Mouse (Mus musculus): ENCODE data around the gene Gm21915. TPM values are rescaled to one million over a fixed set of nuclear protein-coding genes. Genes with fewer than 3 reads are reported as not detected.

Gm21915 gene
- polyA plus RNA-seq, 1 experiment: not detected

GRCm38 (mm10) chr9:40694284-40694683 lies 23.9 kb downstream of the Gm21915 start:
- no peak overlapping the region for H3K4me3 ChIP-seq (ENCODE audit: extremely low read depth, insufficient read depth, insufficient read length)
- 90% methylated on average over 12 of the region's 12 CpGs for WGBS
- no peak overlapping the region for H3K27ac ChIP-seq (ENCODE audit: insufficient read depth, low read length)
- no peaks in the 10 kb centered on the region for H3K4me1 ChIP-seq (ENCODE audit: control insufficient read depth, insufficient read depth, insufficient read length)
- no peak for TF ChIP-seq POLR2A (IDR thresholded peaks at IDR 0.05; ENCODE audit: low read depth, low read length)
- no peak for TF ChIP-seq CTCF (IDR thresholded peaks at IDR 0.05; ENCODE audit: extremely low read depth, insufficient read depth, insufficient read length, insufficient replicate concordance)
- 0 out of 2 replicates have a peak, but pooled peaks cover 1% of the 10 kb centered on the region for H3K27me3 ChIP-seq (ENCODE audit: control insufficient read depth, insufficient read depth, low read length)
- H3K36me3 ChIP-seq (ENCODE audit: control insufficient read depth, insufficient read depth, low read length): no peaks in the 10 kb centered on the region
- no peak for DNase-seq (ENCODE audit: low read depth in 1 of 2, low spot score in 2 of 2)

GRCm38 (mm10) chr9:40696086-40696485 lies 25.7 kb downstream of the Gm21915 start:
- Histone ChIP-seq H3K27me3 (ENCODE audit: control insufficient read depth, insufficient read depth, low read length) (no peaks in the 10 kb centered on the region), H3K27ac (ENCODE audit: insufficient read depth, low read length) (no peak overlapping the region), H3K4me3 (ENCODE audit: extremely low read depth, insufficient read depth, insufficient read length) (no peak overlapping the region), H3K4me1 (ENCODE audit: control insufficient read depth, insufficient read depth, insufficient read length) (no peaks in the 10 kb centered on the region), H3K36me3 (ENCODE audit: control insufficient read depth, insufficient read depth, low read length) (no peaks in the 10 kb centered on the region)
- DNase-seq (ENCODE audit: low read depth in 1 of 2, low spot score in 2 of 2): no peak
- TF ChIP-seq POLR2A (IDR thresholded peaks at IDR 0.05; ENCODE audit: low read depth, low read length) (no peak), CTCF (IDR thresholded peaks at IDR 0.05; ENCODE audit: extremely low read depth, insufficient read depth, insufficient read length, insufficient replicate concordance) (no peak)
- WGBS: 76% methylated on average over 4 of the region's 4 CpGs

GRCm38 (mm10) chr9:40699194-40699593 lies 28.8 kb downstream of the Gm21915 start:
- Histone ChIP-seq H3K4me1 (ENCODE audit: control insufficient read depth, insufficient read depth, insufficient read length) (no peaks in the 10 kb centered on the region), H3K27ac (ENCODE audit: insufficient read depth, low read length) (no peak overlapping the region), H3K4me3 (ENCODE audit: extremely low read depth, insufficient read depth, insufficient read length) (no peak overlapping the region), H3K36me3 (ENCODE audit: control insufficient read depth, insufficient read depth, low read length) (no peaks in the 10 kb centered on the region), H3K27me3 (ENCODE audit: control insufficient read depth, insufficient read depth, low read length) (no peaks in the 10 kb centered on the region)
- 77% methylated on average over 3 of the region's 3 CpGs for WGBS
- TF ChIP-seq CTCF (IDR thresholded peaks at IDR 0.05; ENCODE audit: extremely low read depth, insufficient read depth, insufficient read length, insufficient replicate concordance) (no peak), POLR2A (IDR thresholded peaks at IDR 0.05; ENCODE audit: low read depth, low read length) (no peak)
- no peak for DNase-seq (ENCODE audit: low read depth in 1 of 2, low spot score in 2 of 2)

- TF ChIP-seq POLR2A (IDR thresholded peaks at IDR 0.05; ENCODE audit: low read depth, low read length): no peak
- TF ChIP-seq CTCF (IDR thresholded peaks at IDR 0.05; ENCODE audit: extremely low read depth, insufficient read depth, insufficient read length, insufficient replicate concordance): no peak
- H3K36me3 ChIP-seq (ENCODE audit: control insufficient read depth, insufficient read depth, low read length): no peaks in the 10 kb centered on the region
- 88% methylated on average over 5 of the region's 5 CpGs for WGBS
- H3K27ac ChIP-seq (ENCODE audit: insufficient read depth, low read length): no peak overlapping the region
- H3K4me3 ChIP-seq (ENCODE audit: extremely low read depth, insufficient read depth, insufficient read length): no peak overlapping the region
- no peaks in the 10 kb centered on the region for H3K4me1 ChIP-seq (ENCODE audit: control insufficient read depth, insufficient read depth, insufficient read length)
- DNase-seq (ENCODE audit: low read depth in 1 of 2, low spot score in 2 of 2): no peak
- no peaks in the 10 kb centered on the region for H3K27me3 ChIP-seq (ENCODE audit: control insufficient read depth, insufficient read depth, low read length)
Observed at GRCm38 (mm10) chr9:40700253-40700652, 29.8 kb downstream of the Gm21915 start.

GRCm38 (mm10) chr9:40704364-40705276 lies 34.2 kb downstream of the Gm21915 start:
- Histone ChIP-seq H3K4me1 (ENCODE audit: control insufficient read depth, insufficient read depth, insufficient read length) (no peaks in the 10 kb centered on the region), H3K4me3 (ENCODE audit: extremely low read depth, insufficient read depth, insufficient read length) (no peak overlapping the region), H3K27ac (ENCODE audit: insufficient read depth, low read length) (no peak overlapping the region), H3K27me3 (ENCODE audit: control insufficient read depth, insufficient read depth, low read length) (no peaks in the 10 kb centered on the region), H3K36me3 (ENCODE audit: control insufficient read depth, insufficient read depth, low read length) (no peaks in the 10 kb centered on the region)
- TF ChIP-seq CTCF (IDR thresholded peaks at IDR 0.05; ENCODE audit: extremely low read depth, insufficient read depth, insufficient read length, insufficient replicate concordance): no peak
- TF ChIP-seq POLR2A (IDR thresholded peaks at IDR 0.05; ENCODE audit: low read depth, low read length): no peak
- WGBS: 64% methylated on average over 10 of the region's 10 CpGs
- no peak for DNase-seq (ENCODE audit: low read depth in 1 of 2, low spot score in 2 of 2)

- WGBS: 80% methylated on average over 12 of the region's 12 CpGs
Observed at GRCm38 (mm10) chr9:40708448-40709140, 38.2 kb downstream of the Gm21915 start.

More at GRCm38 (mm10) chr9:40708448-40709140, 38.2 kb downstream of the Gm21915 start:
- no peak for DNase-seq (ENCODE audit: low read depth in 1 of 2, low spot score in 2 of 2)
- Histone ChIP-seq H3K27ac (ENCODE audit: insufficient read depth, low read length) (no peak overlapping the region), H3K4me3 (ENCODE audit: extremely low read depth, insufficient read depth, insufficient read length) (no peak overlapping the region), H3K36me3 (ENCODE audit: control insufficient read depth, insufficient read depth, low read length) (no peaks in the 10 kb centered on the region), H3K27me3 (ENCODE audit: control insufficient read depth, insufficient read depth, low read length) (no peaks in the 10 kb centered on the region), H3K4me1 (ENCODE audit: control insufficient read depth, insufficient read depth, insufficient read length) (no peaks in the 10 kb centered on the region)
- TF ChIP-seq CTCF (IDR thresholded peaks at IDR 0.05; ENCODE audit: extremely low read depth, insufficient read depth, insufficient read length, insufficient replicate concordance): no peak
- TF ChIP-seq POLR2A (IDR thresholded peaks at IDR 0.05; ENCODE audit: low read depth, low read length): no peak
